Mouse (Mus musculus) c-Kit-positive CD71-positive TER-119-positive erythroid progenitor cells, embryonic 14.5 days (primary cell): ENCODE measurements around the gene Nxnl1.
A peak's percentile ranks its signal among the peaks of the same experiment; 100 is the strongest.

Source experiments
- DNase-seq: peaks from one replicate; pipeline ENCODE4 v3.0.0-alpha.2; 2013; ENCODE audit warnings: low spot score

Nxnl1 gene

DNA sequence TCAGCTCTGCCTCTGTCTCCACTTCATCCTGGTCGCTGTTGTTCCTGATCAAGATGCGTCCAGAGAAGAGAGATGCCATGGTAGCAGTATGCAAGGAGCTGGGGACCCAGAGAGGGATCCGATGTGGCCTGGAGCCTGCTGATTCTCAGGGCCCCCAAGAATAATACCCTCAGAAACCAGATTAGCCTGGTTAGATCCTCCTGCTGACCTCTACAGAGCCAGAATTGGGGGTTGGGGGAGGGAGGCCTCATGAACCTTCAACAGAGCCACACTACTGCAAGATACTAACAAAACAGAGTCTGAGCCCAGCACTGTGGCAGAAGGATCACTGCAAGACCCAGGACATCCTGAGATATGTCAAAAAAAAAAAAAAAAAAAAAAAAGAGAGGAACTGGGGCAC, at the start of gene Nxnl1:
Nxnl1 (minus strand) TSS at position 101 of the 400 bp plus-strand sequence.
- DNase-seq = no peak

DNA sequence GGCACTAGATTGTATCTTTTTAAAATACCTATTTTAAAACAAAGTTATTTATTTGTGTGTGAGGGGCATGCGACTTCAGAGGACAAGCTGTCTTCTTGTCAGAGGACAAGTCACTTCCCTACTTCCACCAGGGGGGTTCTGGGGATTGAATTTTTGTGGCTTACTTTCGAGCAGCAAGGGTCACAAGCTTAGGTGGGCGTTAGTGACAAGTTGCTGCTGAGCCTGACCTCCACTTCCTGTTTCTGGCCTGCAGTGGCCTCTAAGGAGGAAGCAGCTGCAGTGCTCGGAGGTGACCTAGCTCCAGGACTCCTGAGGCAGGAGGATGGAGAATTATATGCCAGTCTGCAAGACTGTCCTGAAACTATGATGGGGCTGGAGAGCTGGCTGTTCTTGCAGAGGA, 47.0 kb upstream of the Nxnl1 start:
- no peak for DNase-seq

DNA sequence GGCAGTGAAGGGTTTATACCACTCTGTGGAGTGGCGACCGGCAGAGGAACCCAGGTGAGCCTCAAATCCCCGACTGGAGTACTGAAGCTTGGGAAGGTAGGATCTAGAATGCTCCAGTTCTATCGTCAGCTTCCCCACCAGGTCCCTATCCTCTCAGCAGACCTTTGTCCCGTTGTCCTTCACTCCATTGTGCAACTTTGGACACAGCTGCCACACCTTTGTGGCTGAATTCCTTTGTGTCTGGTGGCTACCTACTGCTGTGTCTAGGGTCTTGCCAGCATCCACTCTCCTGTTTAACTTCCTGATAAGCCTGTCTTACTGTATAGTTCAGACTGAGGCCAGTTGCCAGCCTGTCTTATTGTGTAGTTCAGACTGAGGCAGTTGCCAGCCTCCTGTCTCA, 45.7 kb upstream of the Nxnl1 start:
- DNase-seq = no peak

DNA sequence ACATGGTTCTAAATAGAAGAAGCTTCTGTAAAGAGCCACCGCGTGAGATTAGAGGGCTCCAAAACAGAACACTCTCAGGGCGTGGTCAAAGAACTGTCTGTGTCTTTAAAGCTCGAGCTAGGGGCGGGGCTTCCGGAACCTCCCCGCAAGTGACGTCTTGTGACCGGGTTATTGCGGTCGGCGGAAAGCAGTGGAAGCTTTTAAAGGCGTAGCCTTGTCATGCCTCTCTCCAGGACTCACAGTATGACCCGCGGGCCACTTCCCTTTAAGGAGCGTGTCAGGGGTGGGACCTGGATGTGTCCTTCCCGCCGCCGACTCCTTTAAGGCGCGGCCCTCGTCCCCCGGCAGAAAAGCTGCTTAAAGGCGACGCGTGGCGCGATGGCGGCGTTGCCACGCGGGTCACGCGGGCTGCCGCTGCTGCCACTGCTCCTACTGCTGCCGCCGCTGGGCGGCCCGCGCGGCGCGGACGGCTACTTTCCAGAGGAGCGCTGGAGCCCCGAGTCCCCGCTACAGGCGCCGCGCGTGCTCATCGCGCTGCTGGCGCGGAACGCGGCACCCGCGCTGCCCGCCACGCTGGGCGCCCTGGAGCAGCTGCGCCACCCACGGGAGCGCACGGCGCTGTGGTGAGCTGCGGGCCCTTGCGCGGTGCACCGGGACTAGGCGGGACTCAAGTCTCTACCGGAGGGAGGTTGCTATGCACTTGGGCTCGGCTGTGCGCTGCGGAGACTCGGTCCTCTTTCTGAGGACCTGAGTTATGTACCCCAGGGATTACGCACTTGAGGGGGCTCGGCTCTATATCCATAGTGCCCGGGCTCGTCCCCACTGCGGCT, 44.6 kb upstream of the Nxnl1 start, which contains the start of gene Colgalt1:
Colgalt1 (plus strand) TSS at position 177 of the 830 bp plus-strand sequence.
- peak; percentile 98 for DNase-seq

DNA sequence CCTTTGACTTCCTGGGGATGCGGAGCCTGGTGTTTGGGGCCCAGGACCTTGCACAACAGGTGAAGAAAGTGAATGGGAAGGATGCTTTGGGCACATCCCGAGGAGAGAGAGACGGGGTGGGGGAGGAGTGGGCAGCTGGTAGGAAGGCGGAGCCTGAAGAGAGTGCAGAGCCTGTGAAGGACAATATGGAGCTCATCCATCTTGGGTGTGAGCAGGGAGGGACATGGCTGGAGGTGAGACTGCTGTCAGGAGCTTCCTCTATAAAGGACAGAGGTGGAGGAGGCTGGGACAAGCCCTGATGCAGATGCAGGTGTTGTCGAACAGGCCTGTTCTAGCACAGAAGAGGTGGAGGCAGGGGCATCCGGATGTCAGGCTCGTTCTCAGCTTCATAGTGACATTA, 37.6 kb upstream of the Nxnl1 start:
- no peak for DNase-seq

- no peak for DNase-seq
These were observed 36.4 kb upstream of the Nxnl1 start for GRCm38 (mm10) chr8:71602666-71603334.

GRCm38 (mm10) chr8:71601939-71602665, 35.7 kb upstream of the Nxnl1 start:
- no peak for DNase-seq

DNA sequence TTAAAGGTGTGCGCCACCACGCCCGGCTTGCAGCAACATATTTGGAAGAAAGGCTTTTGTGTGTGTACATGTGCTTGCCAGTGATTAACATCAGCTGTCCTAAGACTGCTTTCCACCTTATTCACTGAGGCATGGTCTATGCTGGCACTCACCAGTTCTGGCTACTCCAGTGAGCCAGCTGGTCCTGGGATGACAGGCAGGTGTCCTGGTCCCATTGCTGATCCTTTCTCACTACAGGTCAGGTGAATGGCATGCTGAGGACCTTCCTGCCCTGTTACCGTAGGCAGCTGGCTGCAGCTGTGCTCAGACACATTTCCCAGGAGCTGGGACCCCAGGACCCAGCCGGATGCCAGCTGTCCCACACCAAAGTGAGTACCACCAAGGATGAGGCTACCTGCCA, 32.4 kb upstream of the Nxnl1 start:
- DNase-seq = no peak

DNA sequence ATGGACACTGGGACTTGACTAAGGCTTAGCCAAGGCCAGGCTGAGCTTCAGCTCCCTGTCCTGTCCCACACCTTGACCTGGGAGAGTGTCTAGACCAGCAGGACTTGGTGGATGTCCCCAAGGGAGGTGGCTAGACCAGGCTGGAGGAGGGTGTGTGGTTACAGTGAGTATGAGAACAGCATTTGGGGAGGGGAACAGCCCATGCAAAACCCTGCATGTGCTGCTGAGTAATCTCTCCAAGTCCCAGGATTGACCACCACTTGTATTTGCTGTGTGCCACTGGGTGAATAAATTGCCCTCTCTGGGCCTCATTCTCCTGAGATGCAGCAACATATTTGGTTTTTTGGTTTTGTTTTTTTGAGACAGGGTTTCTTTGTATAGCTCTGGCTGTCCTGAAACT, 32.0 kb upstream of the Nxnl1 start:
- DNase-seq = no peak

DNA sequence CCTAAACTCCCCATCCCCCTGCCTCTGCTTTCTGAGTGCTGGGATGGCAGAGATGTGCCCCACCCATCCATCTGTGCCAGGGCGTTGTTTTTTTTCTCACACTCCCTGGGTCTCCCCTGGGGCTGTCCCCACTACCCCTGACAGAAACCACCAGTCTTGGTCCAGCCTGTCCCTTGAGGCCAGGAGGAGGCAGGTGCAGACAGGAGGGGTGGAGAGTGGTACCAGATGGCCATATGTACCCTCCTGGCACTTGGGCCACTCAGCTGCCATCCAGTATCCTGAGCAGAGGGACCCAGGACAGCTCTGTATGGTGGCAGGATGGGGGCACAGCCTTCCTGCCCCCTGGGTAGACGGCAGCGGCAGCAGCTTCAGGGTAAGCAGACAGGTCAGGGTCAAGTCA, 31.1 kb upstream of the Nxnl1 start, which contains the start of gene Fam129c:
Fam129c (plus strand) TSS at position 198 of the 400 bp plus-strand sequence.
- no peak for DNase-seq

DNA sequence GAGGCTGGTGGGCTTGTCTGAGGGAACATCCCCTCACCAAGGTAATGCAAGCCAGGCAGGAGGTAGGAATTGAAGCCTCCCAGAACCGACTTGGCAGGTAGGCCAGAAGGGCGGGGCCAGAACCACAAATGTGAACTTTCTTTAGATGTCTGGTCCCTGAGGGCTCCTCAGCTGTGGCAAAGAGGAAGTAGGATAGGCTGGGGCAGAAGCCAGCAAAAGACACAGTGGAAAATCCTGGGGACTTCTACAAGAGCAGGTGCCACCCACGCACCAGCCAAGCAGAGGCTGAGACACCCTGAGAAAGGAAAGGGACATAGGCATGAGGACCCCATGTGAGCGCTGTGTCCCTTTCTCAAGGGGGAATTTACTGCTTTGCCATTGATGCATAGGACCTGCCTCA, 30.4 kb upstream of the Nxnl1 start:
- DNase-seq = no peak

DNA sequence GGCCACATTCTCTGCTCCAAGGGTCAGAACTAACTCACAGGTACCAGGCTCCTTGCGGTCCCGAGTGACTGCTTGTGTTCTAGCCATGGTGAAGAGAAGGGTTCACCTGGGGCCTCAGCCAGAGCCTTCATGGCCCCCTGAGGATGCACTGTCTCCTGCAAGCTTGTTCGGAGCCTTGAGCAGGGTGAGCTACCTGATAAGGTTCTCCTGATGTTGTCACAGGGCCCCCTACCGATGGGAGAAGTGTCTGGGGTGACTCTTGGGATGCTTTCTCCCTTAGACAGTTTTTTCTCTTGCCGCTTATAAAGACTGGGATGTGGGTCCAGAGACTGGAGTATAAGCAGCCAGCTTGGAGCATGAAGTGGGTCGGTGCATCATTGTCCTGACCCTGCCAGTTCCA, 30.0 kb upstream of the Nxnl1 start:
- no peak for DNase-seq

- peak; percentile 75 for DNase-seq
These were observed 29.5 kb upstream of the Nxnl1 start for GRCm38 (mm10) chr8:71595862-71596261.

- no peak for DNase-seq
These were observed 27.9 kb upstream of the Nxnl1 start for GRCm38 (mm10) chr8:71594324-71594722.

GRCm38 (mm10) chr8:71593556-71594323, 27.3 kb upstream of the Nxnl1 start:
- DNase-seq = no peak

GRCm38 (mm10) chr8:71592374-71593170, 26.2 kb upstream of the Nxnl1 start:
- no peak for DNase-seq

DNA sequence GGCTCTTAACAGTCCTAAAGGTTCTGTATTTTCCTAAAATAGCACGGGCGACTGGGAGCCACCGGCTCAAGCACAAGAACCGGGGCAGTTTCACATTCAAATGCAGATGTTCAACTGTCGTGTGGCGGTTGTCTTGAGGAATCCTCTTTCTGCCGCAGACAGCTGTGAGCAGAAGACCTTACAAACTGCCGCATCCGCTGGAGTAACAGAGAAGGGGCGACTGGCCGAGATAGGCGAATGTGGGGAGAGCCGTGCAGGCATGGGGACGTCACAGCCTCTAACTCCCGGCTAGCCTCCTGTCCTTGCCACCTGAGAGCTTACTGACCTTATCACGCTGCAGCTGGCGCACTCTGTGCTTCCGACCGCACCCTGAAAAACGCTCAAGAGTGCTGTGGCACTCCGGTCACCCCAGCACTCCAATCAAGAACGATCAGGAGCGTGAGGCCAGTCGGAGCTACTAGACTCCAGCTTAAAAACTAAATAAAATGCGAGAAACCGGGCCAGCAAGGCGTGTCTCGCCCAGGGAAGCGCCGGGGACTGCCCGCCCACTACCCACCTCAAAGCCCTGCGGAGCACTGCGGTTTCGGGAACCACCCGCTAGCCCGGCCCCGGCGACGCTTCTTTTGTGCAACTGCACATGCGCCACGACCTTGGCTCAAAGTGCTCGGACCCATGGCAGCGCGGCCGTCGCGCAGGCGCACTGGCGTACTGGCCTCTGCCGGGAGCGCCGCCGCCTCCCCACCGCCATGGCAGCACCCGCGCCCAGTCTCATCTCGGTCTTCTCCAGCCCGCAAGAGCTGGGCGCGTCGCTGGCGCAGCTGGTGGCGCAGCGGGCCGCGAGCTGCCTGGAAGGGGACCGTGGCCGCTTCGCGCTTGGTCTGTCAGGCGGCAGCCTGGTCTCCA, 25.3 kb upstream of the Nxnl1 start, which contains the start of gene Pgls:
Pgls (plus strand) TSS at position 706 of the 903 bp plus-strand sequence.
- DNase-seq = peak; percentile 89

GRCm38 (mm10) chr8:71591017-71591416, 24.6 kb upstream of the Nxnl1 start:
- no peak for DNase-seq

- DNase-seq = no peak
These were observed 22.4 kb upstream of the Nxnl1 start for GRCm38 (mm10) chr8:71588762-71589161.

GRCm38 (mm10) chr8:71586891-71587290, 20.5 kb upstream of the Nxnl1 start:
- DNase-seq = no peak
